Mouse (Mus musculus) heart, embryonic 16.5 days (tissue): ENCODE results near the gene Specc1. TPM values are rescaled to one million over a fixed set of nuclear protein-coding genes. Genes with fewer than 3 reads are reported as not detected.
A peak's percentile ranks its signal among the peaks of the same experiment; 100 is the strongest.
"Not testable (repeated sequence)": the region's sequence is repeated elsewhere in the genome, so short reads cannot be mapped to it uniquely, and the experiment has no call there.

Source experiments
- ATAC-seq: fragments of 200-750 bp; cut with Nextera tagmentation; replicated peaks from 2 replicates; pipeline ENCODE4 v1.8.0; 2017; ENCODE audit warnings: moderate number of reproducible peaks; ENCODE audit not compliant: insufficient read depth, low FRiP score; ENCODE audit errors: extremely low read depth
- H3K27ac ChIP-seq: fragments of 300-500 bp; sonication (generic); 2 replicates; pipeline ENCODE4 v1.5.1; 2014; ENCODE audit warnings: mild to moderate bottlenecking, low read length, control low read depth, moderate library complexity
- H3K27me3 ChIP-seq: fragments of 300-500 bp; sonication (generic); 2 replicates; pipeline ENCODE4 v1.6.1; 2014; ENCODE audit warnings: low read length, mixed read lengths; ENCODE audit not compliant: control insufficient read depth, insufficient read depth
- H3K36me3 ChIP-seq: fragments of 300-500 bp; sonication (generic); 2 replicates; pipeline ENCODE4 v1.6.1; 2014; ENCODE audit not compliant: control insufficient read depth, insufficient read depth
- H3K4me1 ChIP-seq: fragments of 300-500 bp; sonication (generic); 2 replicates; pipeline ENCODE4 v1.6.1; 2014; ENCODE audit warnings: low read length, mixed read lengths; ENCODE audit not compliant: control insufficient read depth, insufficient read depth
- H3K4me2 ChIP-seq: fragments of 300-500 bp; sonication (generic); 2 replicates; pipeline ENCODE4 v1.6.1; 2014; ENCODE audit warnings: low read depth, mild to moderate bottlenecking, control low read depth, low read length
- H3K4me3 ChIP-seq: fragments of 300-500 bp; sonication (generic); 2 replicates; pipeline ENCODE4 v1.5.1; 2014; ENCODE audit warnings: mild to moderate bottlenecking, control low read depth, low read length
- H3K9ac ChIP-seq: fragments of 300-500 bp; sonication (generic); 2 replicates; pipeline ENCODE4 v1.6.1; 2014; ENCODE audit warnings: low read length, control low read depth
- H3K9me3 ChIP-seq: fragments of 300-500 bp; sonication (generic); replicated peaks from 2 replicates; pipeline ENCODE4 v1.6.1; 2016; ENCODE audit warnings: low read length; ENCODE audit not compliant: control insufficient read depth
- WGBS: fragments of 180-500 bp; shearing (Covaris S2); extraction: QIAGEN DNeasy Blood & Tissue Kit; methylation state at CpG from one replicate; pipeline ENCODE4 v1.1.7; 2014; 5-methylcytosine and 5-hydroxymethylcytosine counted together
- polyA plus RNA-seq: library from polyadenylated mRNA; unstranded; fragments of >200 nt; fragmentation: Nextera tagmentation; extraction: Ambion mirVana; gene quantifications from 2 replicates; pipeline ENCODE4 v1.2.1, GENCODE M21; 2015

Gene Specc1
- polyA plus RNA-seq, 1 experiment from 2014 or later = 9.3 TPM

- Histone ChIP-seq H3K9ac (no peak overlapping the region), H3K9me3 (no peaks in the 10 kb centered on the region), H3K27ac (no peak overlapping the region), H3K27me3 (no peaks in the 10 kb centered on the region), H3K4me3 (no peak overlapping the region), H3K4me1 (no peaks in the 10 kb centered on the region), H3K36me3 (no peaks in the 10 kb centered on the region), H3K4me2 (no peak overlapping the region)
- no peak for ATAC-seq
- WGBS = 80% methylated on average over 2 of the region's 2 CpGs
Observed at GRCm38 (mm10) chr11:61942903-61943302, 13.7 kb upstream of the Specc1 start.

- H3K4me1 ChIP-seq = no peaks in the 10 kb centered on the region
- no peaks in the 10 kb centered on the region for H3K27me3 ChIP-seq
- no peak overlapping the region for H3K4me3 ChIP-seq
- H3K9ac ChIP-seq = no peak overlapping the region
- WGBS = 68% methylated on average over 9 of the region's 9 CpGs
- ATAC-seq = no peak
- no peak overlapping the region for H3K4me2 ChIP-seq
- no peak overlapping the region for H3K27ac ChIP-seq
- H3K36me3 ChIP-seq = no peaks in the 10 kb centered on the region
- no peaks in the 10 kb centered on the region for H3K9me3 ChIP-seq
Observed at GRCm38 (mm10) chr11:61944417-61944816, 12.1 kb upstream of the Specc1 start.

GRCm38 (mm10) chr11:61946608-61947007 lies 10.0 kb upstream of the Specc1 start:
- Histone ChIP-seq H3K9me3 (no peaks in the 10 kb centered on the region), H3K4me2 (no peak overlapping the region), H3K4me3 (no peak overlapping the region), H3K4me1 (no peaks in the 10 kb centered on the region), H3K27ac (no peak overlapping the region), H3K9ac (no peak overlapping the region), H3K27me3 (no peaks in the 10 kb centered on the region), H3K36me3 (no peaks in the 10 kb centered on the region)
- ATAC-seq = no peak
- 91% methylated on average over 4 of the region's 4 CpGs for whole genome bisulfite sequencing

GRCm38 (mm10) chr11:61949315-61949714 lies 7.2 kb upstream of the Specc1 start:
- no peak overlapping the region for H3K4me2 ChIP-seq
- 3% methylated on average over 3 of the region's 3 CpGs for WGBS
- H3K9me3 ChIP-seq = no peaks in the 10 kb centered on the region
- no peaks in the 10 kb centered on the region for H3K27me3 ChIP-seq
- no peak overlapping the region for H3K9ac ChIP-seq
- H3K4me3 ChIP-seq = no peak overlapping the region
- no peak for ATAC-seq
- no peaks in the 10 kb centered on the region for H3K4me1 ChIP-seq
- no peaks in the 10 kb centered on the region for H3K36me3 ChIP-seq
- no peak overlapping the region for H3K27ac ChIP-seq

GRCm38 (mm10) chr11:61950632-61951031 lies 5.9 kb upstream of the Specc1 start:
- H3K4me3 ChIP-seq = no peak overlapping the region
- peak overlapping the region; percentile 30 for H3K4me2 ChIP-seq
- no peaks in the 10 kb centered on the region for H3K27me3 ChIP-seq
- no peak overlapping the region for H3K9ac ChIP-seq
- H3K36me3 ChIP-seq = no peaks in the 10 kb centered on the region
- H3K27ac ChIP-seq = no peak overlapping the region
- no peaks in the 10 kb centered on the region for H3K4me1 ChIP-seq
- 21% methylated on average over 10 of the region's 10 CpGs for WGBS
- no peaks in the 10 kb centered on the region for H3K9me3 ChIP-seq
- ATAC-seq = no peak

- Histone ChIP-seq H3K4me1 (no peaks in the 10 kb centered on the region), H3K4me3 (no peak overlapping the region), H3K27me3 (peaks cover 16% of the 10 kb centered on the region), H3K36me3 (no peaks in the 10 kb centered on the region), H3K27ac (no peak overlapping the region), H3K4me2 (no peak overlapping the region), H3K9me3 (no peaks in the 10 kb centered on the region), H3K9ac (no peak overlapping the region)
- no peak for ATAC-seq
- WGBS = 69% methylated on average over 6 of the region's 6 CpGs
Observed at GRCm38 (mm10) chr11:61955136-61955535, 1.4 kb upstream of the Specc1 start.

- no peaks in the 10 kb centered on the region for H3K4me1 ChIP-seq
- no peak overlapping the region for H3K9ac ChIP-seq
- H3K27ac ChIP-seq = no peak overlapping the region
- no peaks in the 10 kb centered on the region for H3K36me3 ChIP-seq
- peaks cover 16% of the 10 kb centered on the region for H3K27me3 ChIP-seq
- H3K4me3 ChIP-seq = no peak overlapping the region
- no peaks in the 10 kb centered on the region for H3K9me3 ChIP-seq
- no peak overlapping the region for H3K4me2 ChIP-seq
- WGBS = 76% methylated on average over 6 of the region's 6 CpGs
- no peak for ATAC-seq
Observed at GRCm38 (mm10) chr11:61955951-61956350, 612 bp upstream of the Specc1 start.

- Histone ChIP-seq H3K4me2 (peak overlapping the region; percentile 100), H3K9me3 (no peaks in the 10 kb centered on the region), H3K9ac (no peak overlapping the region), H3K36me3 (no peaks in the 10 kb centered on the region), H3K4me3 (peak overlapping the region; percentile 61), H3K27me3 (peaks cover 16% of the 10 kb centered on the region), H3K4me1 (no peaks in the 10 kb centered on the region), H3K27ac (no peak overlapping the region)
- 5% methylated on average over 25 of the region's 25 CpGs for WGBS
- ATAC-seq = no peak
Observed at GRCm38 (mm10) chr11:61957296-61957813, 792 bp downstream of the Specc1 start.

- not testable (repeated sequence) for ATAC-seq, H3K4me3 ChIP-seq, H3K36me3 ChIP-seq, H3K4me2 ChIP-seq, H3K4me1 ChIP-seq, H3K27ac ChIP-seq, H3K9me3 ChIP-seq, H3K9ac ChIP-seq
- 62% methylated on average over 6 of the region's 6 CpGs for WGBS
- H3K27me3 ChIP-seq = peaks cover 16% of the 10 kb centered on the region
Observed at GRCm38 (mm10) chr11:61958706-61959105, 2.1 kb downstream of the Specc1 start.
